Mouse (Mus musculus) naive thymus-derived CD4-positive, alpha-beta T cell, adult 2 months (primary cell): ENCODE measurements around the gene Gdf7.

Source experiments
- DNase-seq: peaks from one replicate; pipeline ENCODE4 v3.0.0-alpha.2; 2011; ENCODE audit warnings: low read depth

Gdf7 gene

GRCm38 (mm10) chr12:8298361-8299142 is 3.2 kb downstream of the Gdf7 start:
- DNase-seq: no peak

- no peak for DNase-seq
These were observed 4.1 kb downstream of the Gdf7 start for GRCm38 (mm10) chr12:8297586-8298214.

- DNase-seq: no peak
These were observed 5.6 kb downstream of the Gdf7 start for GRCm38 (mm10) chr12:8296154-8296553.

- DNase-seq: no peak
These were observed 6.3 kb downstream of the Gdf7 start for GRCm38 (mm10) chr12:8295307-8295913.

- no peak for DNase-seq
These were observed 10.4 kb downstream of the Gdf7 start for GRCm38 (mm10) chr12:8291157-8291853.

- no peak for DNase-seq
These were observed 12.3 kb downstream of the Gdf7 start for GRCm38 (mm10) chr12:8289499-8289898.

- DNase-seq: no peak
These were observed 12.7 kb downstream of the Gdf7 start for GRCm38 (mm10) chr12:8289099-8289498.

- DNase-seq: no peak
These were observed 13.8 kb downstream of the Gdf7 start for GRCm38 (mm10) chr12:8287970-8288369.

GRCm38 (mm10) chr12:8281225-8282017 is 20.3 kb downstream of the Gdf7 start:
- DNase-seq: no peak

- DNase-seq: no peak
These were observed 26.3 kb downstream of the Gdf7 start for GRCm38 (mm10) chr12:8275424-8275823.

GRCm38 (mm10) chr12:8273471-8274171 is 28.1 kb downstream of the Gdf7 start:
- no peak for DNase-seq

GRCm38 (mm10) chr12:8271405-8271804 is 30.3 kb downstream of the Gdf7 start:
- DNase-seq: no peak

- no peak for DNase-seq
These were observed 32.1 kb downstream of the Gdf7 start for GRCm38 (mm10) chr12:8269627-8270026.

GRCm38 (mm10) chr12:8266311-8266710 is 35.4 kb downstream of the Gdf7 start:
- no peak for DNase-seq

GRCm38 (mm10) chr12:8260297-8260696 is 41.5 kb downstream of the Gdf7 start:
- DNase-seq: no peak
